Mouse (Mus musculus): ENCODE results near the gene Ripk1.

DNA sequence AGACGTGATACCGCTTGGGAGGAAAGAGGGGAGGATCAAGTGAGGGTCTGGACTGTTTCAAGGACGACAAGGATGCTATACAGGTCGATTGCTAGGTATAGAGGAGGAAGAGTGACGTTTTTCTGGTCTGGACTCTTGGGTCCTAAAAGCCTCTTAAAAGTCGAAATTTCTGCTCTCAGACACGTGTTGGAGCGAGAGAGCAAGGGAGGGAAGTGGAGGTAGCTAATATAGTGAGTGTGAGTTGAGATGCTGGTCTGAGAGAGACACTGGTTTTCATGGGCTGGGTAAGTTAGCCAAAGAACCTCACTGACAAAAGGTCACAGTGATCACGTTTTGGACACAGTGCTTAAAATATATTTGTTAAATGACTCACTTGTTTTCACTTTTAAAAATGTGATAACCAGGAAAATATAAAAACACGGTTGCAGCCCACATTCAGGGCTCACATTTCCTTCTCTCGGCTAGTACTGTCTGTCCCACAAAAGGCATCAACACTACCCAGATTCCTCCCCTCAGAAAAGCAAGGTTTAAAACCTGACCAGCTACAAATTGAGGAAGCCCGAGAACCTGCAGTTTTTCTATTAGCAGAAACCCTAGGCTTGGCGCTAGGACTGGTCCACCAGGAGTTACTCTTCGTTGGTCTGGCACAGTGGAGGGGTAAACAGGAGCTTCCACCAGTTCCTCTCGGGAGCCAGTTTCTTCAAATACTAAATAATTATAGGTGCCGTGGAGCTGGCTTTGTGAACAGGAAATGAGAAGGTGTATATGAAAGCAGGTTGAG is 76.5 kb downstream of the Ripk1 start:
- TF ChIP-seq CTCF (IDR thresholded peaks at IDR 0.05) (no peak), POLR2A (IDR thresholded peaks at IDR 0.05; ENCODE audit: insufficient read depth, low read depth, low read length) (no peak), EP300 (IDR thresholded peaks at IDR 0.05; ENCODE audit: insufficient read depth, low read depth, low read length) (no peak)

Measured in heart, adult 2 months (tissue).